Mouse (Mus musculus) lung, postnatal 14 days (tissue): Measurements from ENCODE around the gene F830045P16Rik.
A peak's percentile ranks its signal among the peaks of the same experiment; 100 is the strongest.
"Not testable (repeated sequence)": the region's sequence is repeated elsewhere in the genome, so short reads cannot be mapped to it uniquely, and the experiment has no call there.

Source experiments
- DNase-seq: peaks from one replicate; pipeline ENCODE4 v3.0.0; 2021

F830045P16Rik gene

DNA sequence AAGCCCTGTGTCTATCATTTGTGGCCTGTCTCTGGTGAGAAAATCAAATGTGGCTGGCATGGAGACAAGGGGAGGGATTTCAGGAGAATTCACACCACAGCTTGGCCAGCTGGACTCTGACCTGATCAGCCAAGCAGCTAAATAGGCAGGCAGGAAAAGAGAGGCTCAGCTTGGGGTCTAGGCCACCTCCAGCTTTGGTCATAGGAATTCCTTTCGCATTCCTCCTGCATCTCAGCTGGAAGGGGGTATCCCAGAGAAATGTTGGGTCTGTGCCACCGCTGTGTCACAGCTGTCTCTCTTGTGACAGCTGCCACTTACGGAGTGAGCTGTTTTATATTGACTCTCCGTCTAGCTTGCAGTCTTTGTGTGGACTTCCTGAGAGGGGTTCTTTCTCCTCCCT is 8.0 kb upstream of the F830045P16Rik start:
- no peak for DNase-seq

GRCm38 (mm10) chr2:129540036-129540435 is 3.6 kb upstream of the F830045P16Rik start:
- no peak for DNase-seq

DNA sequence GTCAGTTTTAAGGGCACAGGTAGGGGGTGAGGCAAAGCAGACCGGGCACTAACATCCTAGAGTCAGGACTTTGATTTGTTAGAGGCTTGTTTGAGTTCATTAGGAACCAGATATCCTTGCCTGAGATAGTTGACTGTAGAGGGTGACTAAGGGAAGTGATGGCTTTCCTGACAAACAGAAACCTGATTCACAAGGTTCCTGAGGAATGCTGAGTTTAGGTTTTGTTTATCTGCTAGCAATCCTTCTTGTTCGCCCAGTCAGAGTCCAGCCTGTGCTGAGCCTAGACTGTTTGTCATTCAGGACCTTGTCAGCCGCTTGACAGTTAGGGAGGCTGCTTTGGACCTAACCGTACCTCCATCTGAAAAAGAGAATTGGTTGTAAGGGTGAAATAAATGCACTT is 2.8 kb upstream of the F830045P16Rik start:
- no peak for DNase-seq

GRCm38 (mm10) chr2:129537926-129538325 is 1.5 kb upstream of the F830045P16Rik start:
- no peak for DNase-seq

DNA sequence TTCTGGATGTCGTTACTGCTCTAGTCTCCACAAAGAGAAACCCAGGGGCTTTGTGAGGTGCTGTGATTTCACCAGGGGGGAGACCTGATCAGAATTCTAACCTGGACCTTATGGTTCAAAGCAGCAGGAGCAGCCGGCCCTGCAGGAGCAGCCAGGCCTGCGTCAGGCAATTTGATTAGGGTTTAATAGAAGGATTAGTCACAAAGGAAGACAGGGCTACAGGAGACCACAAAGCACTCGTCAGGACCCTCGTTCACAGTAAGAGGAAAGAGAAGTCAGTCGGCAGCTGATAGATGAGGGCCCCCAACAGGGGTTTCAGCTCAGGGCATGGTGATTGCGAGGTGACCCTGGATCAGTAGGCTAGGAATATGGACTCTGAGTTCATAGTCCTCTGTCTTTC is 958 bp upstream of the F830045P16Rik start:
- no peak for DNase-seq

- DNase-seq, result no peak
These were observed 524 bp upstream of the F830045P16Rik start for GRCm38 (mm10) chr2:129536926-129537325.

DNA sequence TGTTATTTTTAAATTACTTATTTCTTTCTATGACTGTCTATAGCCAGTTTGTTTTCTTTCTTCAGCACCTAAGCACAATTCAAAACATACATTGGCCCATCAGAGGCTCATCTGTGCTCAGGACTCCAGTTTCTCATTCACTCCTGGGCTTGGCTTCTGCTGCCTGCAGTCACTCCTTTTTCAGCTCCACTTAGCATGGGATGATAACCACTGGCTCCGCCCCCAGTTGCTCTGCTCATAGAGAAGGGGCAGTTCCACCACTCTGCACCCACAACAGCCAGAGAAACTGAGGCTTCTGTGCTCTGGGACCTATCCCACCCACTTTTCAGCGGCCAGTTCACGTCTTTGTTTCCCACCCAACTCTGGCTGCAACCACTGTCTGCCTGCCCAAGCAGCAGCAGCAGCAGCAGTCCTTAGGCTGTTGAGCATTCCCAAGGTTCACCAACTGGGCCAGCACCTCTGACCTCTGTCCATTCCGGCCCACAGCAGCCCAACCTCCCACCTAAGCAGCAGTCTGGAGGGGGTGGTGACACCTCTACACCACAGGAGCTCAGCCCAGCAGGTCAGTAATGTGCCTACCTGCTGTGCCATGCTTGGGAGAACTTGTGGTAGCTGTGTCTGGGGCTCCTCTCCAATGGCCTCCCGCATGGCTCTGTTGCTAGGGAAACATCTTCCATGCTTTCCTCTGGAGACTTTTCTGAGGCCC is 1.4 kb downstream of the F830045P16Rik start:
- no peak for DNase-seq

DNA sequence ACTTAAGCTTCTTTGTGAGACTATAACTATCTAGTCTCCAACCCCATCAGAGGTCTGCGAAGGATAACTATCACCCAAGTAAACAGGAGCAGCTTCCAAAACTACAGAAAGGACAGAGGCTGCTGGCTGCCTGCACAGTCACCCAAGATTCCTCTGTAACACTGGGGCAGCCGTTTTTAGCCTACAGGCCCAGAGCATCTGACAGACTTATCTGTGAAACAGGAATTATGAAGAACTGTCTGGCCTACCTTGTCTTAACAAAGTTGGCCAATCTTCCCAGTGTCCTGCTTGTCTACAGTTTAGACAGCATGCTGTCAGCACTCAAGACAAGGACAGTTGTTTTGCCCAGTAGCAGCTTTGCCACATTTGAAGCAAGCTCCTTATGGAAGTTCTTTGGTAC is 4.5 kb downstream of the F830045P16Rik start:
- DNase-seq, result no peak

DNA sequence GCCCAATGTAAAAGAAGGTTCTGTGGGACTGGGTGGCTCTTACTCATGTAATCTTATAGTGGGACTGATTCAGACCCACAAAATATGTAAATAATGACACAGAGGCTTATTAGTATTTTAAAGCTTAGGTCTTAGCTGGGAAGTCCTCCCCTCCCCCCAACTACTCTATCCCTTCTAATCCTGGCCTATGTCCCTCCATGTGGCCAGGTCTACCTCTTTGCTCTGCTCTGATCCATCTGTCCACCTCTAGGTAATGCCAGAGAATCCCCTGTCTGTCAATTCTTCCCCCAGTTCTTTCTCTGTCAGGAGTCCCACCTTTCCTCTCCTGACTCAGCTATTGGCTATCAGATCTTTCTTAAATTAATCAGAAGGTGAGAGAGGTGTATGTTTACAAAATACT is 5.3 kb downstream of the F830045P16Rik start:
- DNase-seq, result no peak

- DNase-seq, result peak; percentile 27
These were observed 6.8 kb downstream of the F830045P16Rik start for GRCm38 (mm10) chr2:129529297-129530209.

DNA sequence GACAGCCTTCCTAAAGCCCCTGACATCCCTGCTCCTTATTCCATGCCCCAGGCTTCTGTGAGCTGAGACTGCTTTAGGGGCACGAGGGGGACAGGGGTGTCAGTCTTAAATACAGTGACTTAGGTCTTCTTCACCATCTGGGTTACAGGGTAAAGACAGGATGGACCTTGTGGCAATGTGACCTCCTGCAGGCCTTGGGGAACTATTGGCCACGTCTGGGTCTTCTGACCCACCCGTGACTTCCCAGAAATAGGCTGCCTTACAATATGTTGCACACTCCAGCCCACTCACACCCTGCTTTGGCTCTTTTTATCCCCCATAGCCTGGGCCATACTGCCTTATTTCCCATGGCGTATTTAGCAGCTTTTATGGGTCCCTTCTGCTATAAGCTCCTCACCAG is 8.5 kb downstream of the F830045P16Rik start:
- DNase-seq, result no peak

DNA sequence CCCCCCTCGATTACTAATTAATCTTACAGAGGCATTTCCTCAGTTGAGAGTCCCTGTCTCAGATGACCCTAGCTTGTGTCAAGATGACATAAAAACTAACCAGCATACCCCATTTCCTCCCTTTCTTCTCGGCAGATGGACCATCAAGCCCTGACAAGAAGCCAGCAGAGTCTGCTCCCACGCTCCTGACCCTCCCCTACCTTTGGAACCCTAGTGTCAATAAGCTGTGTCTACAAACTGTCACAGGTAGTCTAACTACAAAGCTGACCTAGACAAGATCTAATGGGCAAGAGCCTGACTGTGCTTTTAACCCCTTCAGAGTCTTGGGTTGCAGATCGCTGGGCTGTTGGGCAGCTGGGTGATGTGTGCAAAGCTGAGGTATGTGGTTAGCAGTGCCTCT is 10.1 kb downstream of the F830045P16Rik start:
- no peak for DNase-seq

GRCm38 (mm10) chr2:129525644-129526043 is 10.8 kb downstream of the F830045P16Rik start:
- DNase-seq, result no peak

- DNase-seq, result no peak
These were observed 17.9 kb downstream of the F830045P16Rik start for GRCm38 (mm10) chr2:129518526-129518925.

- DNase-seq, result peak; percentile 7
These were observed 21.2 kb downstream of the F830045P16Rik start for GRCm38 (mm10) chr2:129514923-129515920.

- no peak for DNase-seq
These were observed 22.1 kb downstream of the F830045P16Rik start for GRCm38 (mm10) chr2:129514401-129514667.

DNA sequence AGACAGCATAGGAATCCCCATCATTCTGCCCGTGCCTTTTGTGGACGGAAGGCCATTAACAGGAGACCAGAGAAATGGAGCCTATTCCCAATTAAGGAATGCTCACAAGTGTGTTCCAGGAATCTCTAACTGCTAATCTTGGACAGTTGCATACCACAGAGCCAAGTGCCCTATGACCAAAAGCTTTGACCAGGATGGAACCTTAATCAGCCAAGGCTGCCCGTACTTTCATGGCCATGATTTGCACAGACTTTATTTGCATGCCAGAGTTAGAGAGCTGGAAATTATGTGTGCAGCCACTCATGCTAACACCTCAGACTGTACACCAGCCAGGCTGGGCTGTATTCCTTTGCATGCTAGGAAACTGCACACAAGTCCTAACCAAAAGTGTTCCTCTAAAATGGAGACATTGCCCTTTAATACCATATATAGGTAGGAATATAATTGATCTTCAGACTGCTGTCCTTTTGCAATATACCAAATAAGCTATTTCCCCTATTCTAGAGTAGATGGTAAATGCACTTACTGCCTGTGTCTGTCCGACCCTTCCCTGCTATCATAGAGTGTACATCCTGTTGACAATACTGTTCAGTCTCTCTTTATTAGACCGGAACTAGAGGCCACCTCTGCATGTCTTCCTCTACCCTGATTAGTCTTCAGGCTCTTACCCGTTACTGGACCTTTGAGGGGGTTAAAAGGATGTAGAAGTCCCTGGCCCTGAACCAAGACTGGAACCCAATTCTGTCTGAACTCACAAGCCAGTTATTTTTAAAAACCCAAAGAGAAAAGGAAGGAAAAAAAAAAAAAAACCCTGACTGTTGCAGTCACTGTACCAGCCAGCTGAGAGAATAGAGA is 22.6 kb downstream of the F830045P16Rik start:
- DNase-seq, result no peak

- DNase-seq, result not testable (repeated sequence)
These were observed 24.3 kb downstream of the F830045P16Rik start for GRCm38 (mm10) chr2:129512147-129512546.

- DNase-seq, result peak; percentile 72
These were observed 33.8 kb downstream of the F830045P16Rik start for GRCm38 (mm10) chr2:129502641-129503040.

GRCm38 (mm10) chr2:129489496-129490285 is 46.7 kb downstream of the F830045P16Rik start:
- DNase-seq, result no peak

GRCm38 (mm10) chr2:129483150-129483549 is 53.3 kb downstream of the F830045P16Rik start:
- no peak for DNase-seq
